Mouse (Mus musculus) cerebellum, adult 11 months (tissue): ENCODE results near the gene Plcz1.

ENCODE experiments used
- DNase-seq: peaks from one replicate; pipeline ENCODE4 v3.0.0; 2022

The Plcz1 gene

DNA sequence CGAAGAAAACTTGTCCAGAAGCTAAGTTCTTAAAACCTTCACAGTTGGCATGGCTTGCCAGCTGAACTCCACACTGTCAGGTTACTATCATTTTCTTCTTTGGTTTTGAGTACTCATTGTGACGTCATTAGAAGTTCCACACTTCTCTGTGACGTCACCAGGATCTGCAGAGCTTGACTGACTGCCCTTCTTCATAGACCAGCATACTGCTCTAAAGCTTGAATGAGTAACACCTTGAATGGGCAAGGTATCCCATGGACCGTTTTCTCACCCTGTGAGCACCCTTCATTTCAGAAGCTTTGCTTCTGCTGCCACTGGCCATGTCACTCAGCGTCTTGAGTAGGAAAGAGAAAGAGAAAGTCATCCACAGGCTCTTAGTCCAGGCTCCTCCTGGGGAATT lies at the start of gene Plcz1:
Plcz1 (minus strand) TSS at position 101 of the 400 bp plus-strand sequence.
- no peak for DNase-seq

DNA sequence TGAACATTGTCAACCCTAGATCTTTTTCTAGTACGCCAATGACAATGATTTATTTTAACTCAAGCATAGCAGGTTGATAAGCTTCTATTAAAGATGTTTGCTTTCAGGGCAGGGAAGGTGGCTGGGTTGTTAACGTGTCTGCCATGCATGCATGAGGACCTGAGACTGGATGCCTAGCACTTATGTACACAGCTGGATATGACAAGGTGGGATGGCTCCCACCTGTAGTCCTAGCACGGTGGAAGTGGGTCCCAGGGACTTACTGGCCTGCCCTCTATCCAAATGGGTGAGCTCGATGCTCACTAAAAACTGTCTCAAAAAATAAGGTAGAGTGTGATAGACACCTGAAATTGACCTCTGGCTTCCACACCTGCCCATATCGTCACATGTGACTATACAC lies 48.6 kb upstream of the Plcz1 start:
- DNase-seq = no peak

GRCm38 (mm10) chr6:140081739-140082138 lies 40.5 kb upstream of the Plcz1 start:
- no peak for DNase-seq

DNA sequence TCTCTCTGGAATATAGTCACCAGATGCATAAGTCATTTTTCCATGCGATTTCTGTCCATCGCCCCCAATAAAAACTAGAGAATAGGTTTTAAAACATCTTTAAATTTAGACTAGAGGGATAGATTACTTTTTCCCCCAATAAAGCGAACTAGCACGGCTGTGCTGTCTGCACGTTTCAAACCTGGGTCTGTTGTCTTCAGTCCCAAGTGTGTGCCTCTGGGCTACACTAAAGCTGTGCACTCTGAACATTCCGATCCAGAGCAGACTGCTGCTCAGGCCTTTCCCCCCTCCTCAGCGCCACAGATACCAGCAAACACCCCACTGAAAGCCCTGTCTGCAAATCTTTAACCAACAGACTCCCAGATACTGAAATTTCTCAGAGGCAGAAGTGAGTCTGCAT lies 39.7 kb upstream of the Plcz1 start:
- DNase-seq = no peak

DNA sequence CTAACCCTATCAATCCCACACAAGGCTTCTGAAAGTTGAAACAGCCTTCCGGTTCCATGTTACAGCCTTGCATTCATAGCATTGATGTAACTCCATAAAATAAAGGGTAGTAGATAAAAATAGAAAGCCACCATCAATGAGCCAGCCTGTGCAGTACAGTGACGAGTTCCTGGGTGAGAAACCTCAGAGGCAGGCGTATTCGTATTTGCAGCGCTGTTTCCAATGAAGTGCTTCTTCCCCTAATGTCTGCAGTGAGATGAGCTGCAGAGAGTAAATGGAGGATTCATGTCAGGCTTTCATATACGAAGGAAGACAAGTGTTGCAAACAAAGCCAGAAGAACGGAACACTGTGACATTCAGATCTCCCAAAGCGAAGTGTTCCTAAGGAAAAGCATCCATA lies 27.9 kb upstream of the Plcz1 start:
- DNase-seq = no peak

DNA sequence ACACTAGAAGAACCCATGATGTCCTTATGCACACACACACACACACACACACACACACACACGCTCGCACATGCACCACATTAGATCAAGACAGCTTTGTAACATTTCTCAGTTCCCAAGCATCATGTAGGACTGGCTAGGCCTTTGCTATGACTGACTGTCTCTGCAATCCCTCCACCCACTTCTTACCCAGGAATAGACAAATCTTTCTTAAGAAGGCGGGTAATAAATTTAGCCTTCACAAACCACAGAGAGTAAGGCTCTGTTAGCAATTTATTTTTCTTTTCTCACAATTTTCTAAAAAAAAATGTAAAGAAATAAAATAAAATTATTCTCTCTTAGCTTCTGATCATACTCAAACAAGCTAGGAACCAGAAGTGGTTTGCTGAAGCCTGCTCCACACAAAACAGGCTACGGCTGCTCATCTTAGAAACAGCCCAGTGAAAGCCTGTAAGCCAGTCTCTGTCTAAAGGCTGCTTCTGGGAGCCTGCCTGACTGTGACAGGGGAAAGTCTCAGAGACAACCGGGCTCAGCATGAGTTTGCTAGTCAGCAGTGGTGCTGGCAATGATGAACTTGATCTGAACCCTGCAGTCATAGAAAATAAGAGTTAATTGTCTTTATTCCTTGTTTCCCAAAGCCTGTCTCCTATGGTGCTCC lies 13.1 kb upstream of the Plcz1 start:
- no peak for DNase-seq

DNA sequence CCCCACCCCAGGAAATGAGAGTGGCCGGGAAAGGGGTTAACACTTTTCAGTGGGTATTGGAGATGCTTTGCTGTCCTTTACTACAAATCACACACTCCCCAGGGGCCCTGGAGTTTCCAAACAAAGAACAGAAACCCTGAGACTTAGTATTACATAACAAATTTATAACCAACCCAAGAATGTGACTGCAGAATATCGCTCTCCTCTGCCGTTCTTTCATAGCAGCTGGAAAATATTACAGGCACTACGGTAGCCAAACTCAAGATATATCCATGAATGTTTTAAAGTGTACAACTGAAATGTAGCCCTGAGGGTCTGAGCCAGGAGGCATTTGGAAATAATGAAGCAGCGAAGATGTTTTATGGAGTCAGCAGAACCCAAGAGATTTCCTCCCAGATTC lies 10.2 kb upstream of the Plcz1 start:
- no peak for DNase-seq

GRCm38 (mm10) chr6:140040952-140041351 lies 305 bp downstream of the Plcz1 start, which contains the start of gene Capza3:
TSS of gene Capza3 (plus strand) at chr6:140041252.
- DNase-seq = no peak

GRCm38 (mm10) chr6:140024404-140024803 lies 16.9 kb downstream of the Plcz1 start:
- DNase-seq = no peak

DNA sequence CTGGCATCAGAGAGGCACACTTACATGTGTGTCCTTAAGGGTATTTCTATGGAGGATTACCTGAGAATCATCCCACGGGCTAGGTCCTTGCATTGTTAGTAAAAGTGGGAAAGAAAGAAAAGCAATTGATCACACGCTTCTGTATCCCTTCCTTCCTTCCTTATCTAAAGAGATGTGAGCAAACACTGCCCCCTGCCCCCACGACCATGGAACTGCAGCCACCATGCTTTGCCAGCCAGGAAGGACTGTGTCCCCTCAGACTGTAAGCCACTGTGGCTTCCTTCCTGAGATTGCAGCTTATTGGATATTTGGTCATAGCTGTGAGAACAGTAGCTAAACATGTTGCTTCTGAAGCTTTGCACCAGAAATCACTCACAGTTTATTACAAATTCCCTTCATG lies 36.1 kb downstream of the Plcz1 start:
- DNase-seq = no peak

DNA sequence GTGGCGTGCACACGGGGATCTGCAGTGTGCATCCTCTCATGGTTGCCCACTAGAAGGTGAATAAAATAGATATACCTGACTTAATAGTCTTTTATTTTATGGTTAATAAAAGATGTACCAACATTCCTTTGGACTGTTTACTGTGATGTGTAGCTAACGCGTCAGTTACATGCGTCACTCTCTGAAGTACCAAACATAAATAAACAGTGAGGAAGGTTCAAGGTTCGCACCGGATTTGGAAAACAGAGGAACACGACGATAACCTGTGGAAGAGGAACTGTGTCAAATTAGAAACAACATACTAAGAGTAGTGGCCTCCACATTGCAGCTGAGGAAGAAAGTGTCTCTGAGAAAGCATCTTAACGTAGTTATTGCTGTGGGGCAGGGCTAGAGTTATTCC lies 51.7 kb downstream of the Plcz1 start:
- no peak for DNase-seq

DNA sequence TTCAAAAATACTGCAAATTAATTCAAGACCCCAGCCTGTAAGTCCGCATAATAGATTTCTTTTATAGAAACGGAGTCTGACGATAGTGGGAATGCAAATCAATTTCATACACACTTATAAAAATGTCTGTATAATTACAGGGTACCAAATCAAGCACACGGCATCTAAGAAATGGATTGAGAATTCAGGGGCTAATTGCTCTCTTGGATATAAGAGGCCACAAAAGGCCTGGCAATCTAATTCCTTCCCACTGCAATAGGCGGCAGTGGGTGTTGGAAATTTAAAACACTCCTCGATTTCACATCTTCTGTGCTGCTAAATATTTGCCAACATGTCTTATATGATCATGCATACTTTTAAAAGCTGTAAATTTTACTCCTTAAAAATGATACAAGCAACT lies 52.2 kb downstream of the Plcz1 start:
- no peak for DNase-seq

DNA sequence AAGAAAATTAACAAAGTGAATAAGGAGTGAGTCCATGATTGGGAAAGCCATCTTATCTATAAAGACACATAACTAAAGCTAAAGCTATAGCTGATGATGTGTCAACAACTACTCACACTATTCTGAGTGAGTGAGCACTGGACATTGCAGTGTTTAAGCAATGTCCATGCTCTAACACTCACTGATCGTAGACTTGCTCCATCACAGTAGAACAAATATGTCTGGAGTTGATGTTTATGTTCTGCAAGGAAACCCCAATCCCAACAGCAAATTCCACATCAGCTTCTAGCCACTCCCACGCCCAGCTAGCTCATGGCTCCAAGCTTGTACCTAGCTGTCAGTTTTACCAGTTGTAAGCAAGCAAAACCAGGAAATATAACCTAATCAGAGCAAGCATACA lies 54.7 kb downstream of the Plcz1 start:
- DNase-seq = no peak

GRCm38 (mm10) chr6:139984069-139984468 lies 57.2 kb downstream of the Plcz1 start:
- DNase-seq = no peak

- no peak for DNase-seq
Observed at GRCm38 (mm10) chr6:139981061-139981460, 60.2 kb downstream of the Plcz1 start.

- no peak for DNase-seq
Observed at GRCm38 (mm10) chr6:139978114-139978513, 63.1 kb downstream of the Plcz1 start.

GRCm38 (mm10) chr6:139974668-139975067 lies 66.6 kb downstream of the Plcz1 start:
- DNase-seq = no peak

- no peak for DNase-seq
Observed at GRCm38 (mm10) chr6:139971608-139972298, 69.5 kb downstream of the Plcz1 start.

- DNase-seq = no peak
Observed at GRCm38 (mm10) chr6:139966684-139967083, 74.6 kb downstream of the Plcz1 start.

- no peak for DNase-seq
Observed at GRCm38 (mm10) chr6:139964895-139965294, 76.4 kb downstream of the Plcz1 start.

DNA sequence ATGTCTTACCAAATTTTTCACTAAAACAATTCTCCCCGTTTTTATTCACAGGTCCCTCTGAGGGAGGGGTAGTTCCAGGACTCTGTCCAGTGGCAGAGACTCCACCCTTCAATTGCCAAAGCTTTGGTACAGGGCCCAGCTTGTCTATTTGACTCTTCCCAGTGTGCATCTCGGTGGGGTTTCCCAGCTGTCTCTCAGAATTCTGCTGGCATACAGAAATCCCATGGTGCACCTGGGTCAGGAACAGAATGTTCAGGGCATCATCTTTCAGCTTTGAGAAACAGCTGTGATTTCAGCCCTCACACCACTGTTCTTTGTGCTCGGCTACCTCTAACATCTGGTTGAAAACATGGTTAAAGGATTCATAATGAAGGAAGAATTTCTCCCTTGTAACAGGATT lies 77.5 kb downstream of the Plcz1 start:
- DNase-seq = no peak

DNA sequence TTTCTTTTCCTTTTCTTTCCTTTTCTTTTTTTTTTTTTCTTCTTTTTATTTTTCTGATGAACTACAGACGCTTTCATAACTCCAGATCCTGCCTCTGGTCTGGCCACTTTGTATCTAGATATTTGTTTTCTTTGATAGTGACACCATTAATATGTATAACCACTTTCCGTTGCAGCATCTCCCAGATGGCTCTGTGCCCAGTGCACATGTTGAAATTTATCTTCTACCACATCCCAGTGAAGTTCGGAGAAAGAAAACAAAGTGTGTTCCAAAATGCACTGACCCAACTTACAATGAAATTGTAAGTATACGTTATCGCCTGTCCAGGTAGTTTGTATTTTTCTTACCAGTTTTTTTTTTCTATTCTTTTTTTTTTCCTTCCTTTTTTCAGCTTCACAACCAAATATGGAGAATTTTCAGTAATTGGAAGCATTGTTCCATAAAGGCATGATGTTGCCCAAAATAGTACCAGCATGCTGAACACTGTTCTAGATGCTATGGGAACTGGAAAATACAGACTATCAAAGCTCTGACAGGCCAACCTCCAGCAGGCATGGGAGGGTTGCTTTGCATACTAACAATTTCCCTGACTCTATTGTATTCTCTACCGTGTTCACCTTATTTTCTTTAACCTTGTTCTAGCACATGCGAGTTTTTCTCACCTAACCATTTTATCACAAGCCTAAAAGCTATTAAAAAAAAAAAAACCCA lies 83.6 kb downstream of the Plcz1 start:
- DNase-seq = no peak

DNA sequence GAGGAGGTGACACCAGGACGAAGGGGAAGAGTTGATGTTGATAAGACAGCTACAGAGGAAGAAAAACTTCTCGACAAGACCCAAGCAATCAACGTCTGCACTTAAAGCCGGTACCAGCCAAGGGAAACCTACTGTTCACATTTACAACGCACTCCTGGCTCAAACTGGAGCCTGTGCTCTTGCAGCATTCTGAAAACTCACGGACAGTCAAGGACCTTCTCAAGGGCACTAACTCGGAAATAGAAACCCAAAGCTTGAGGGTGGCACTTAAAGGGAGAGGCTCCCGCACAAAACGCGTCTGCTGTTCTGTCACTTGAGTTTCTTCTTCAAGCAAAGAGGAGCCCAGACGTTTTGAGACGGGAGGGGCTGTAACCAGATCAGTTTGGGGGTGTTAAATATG lies 87.7 kb downstream of the Plcz1 start:
- no peak for DNase-seq
